Mouse (Mus musculus): ENCODE measurements around the gene Cdh4. TPM values are rescaled to one million over a fixed set of nuclear protein-coding genes. Genes with fewer than 3 reads are reported as not detected.
A peak's percentile ranks its signal among the peaks of the same experiment; 100 is the strongest.

Gene Cdh4
- polyA plus RNA-seq, 1 experiment from 2014 or later, result 0.99 TPM

- H3K4me3 ChIP-seq, result no peak overlapping the region
- no peaks in the 10 kb centered on the region for H3K36me3 ChIP-seq
- H3K4me1 ChIP-seq, result 0 out of 2 replicates have a peak, but pooled peaks cover 2% of the 10 kb centered on the region
- no peak overlapping the region for H3K27ac ChIP-seq
- no peak for DNase-seq (ENCODE audit: low spot score)
- peaks cover 11% of the 10 kb centered on the region; the same call in 1 of the 2 replicates for H3K27me3 ChIP-seq (ENCODE audit: insufficient read depth, poor library complexity, severe bottlenecking)
- H3K9me3 ChIP-seq, result no peaks in the 10 kb centered on the region
- WGBS, result 62% methylated on average over 6 of the region's 6 CpGs
Measured at GRCm38 (mm10) chr2:179742828-179743227, 300.6 kb downstream of the Cdh4 start.

GRCm38 (mm10) chr2:179746491-179746890 lies 304.3 kb downstream of the Cdh4 start:
- no peak overlapping the region for H3K27ac ChIP-seq
- peaks cover 23% of the 10 kb centered on the region; the same call in 1 of the 2 replicates for H3K4me1 ChIP-seq
- H3K27me3 ChIP-seq (ENCODE audit: insufficient read depth, poor library complexity, severe bottlenecking), result no peaks in the 10 kb centered on the region
- no peaks in the 10 kb centered on the region for H3K36me3 ChIP-seq
- DNase-seq (ENCODE audit: low spot score), result no peak
- no peaks in the 10 kb centered on the region for H3K9me3 ChIP-seq
- 88% methylated on average over 7 of the region's 7 CpGs for WGBS
- H3K4me3 ChIP-seq, result no peak overlapping the region

- Histone ChIP-seq H3K27me3 (ENCODE audit: insufficient read depth, poor library complexity, severe bottlenecking) (no peaks in the 10 kb centered on the region), H3K4me1 (peaks cover 21% of the 10 kb centered on the region; the same call in 1 of the 2 replicates), H3K36me3 (no peaks in the 10 kb centered on the region), H3K9me3 (no peaks in the 10 kb centered on the region), H3K4me3 (no peak overlapping the region), H3K27ac (no peak overlapping the region)
- WGBS, result 62% methylated on average over 3 of the region's 3 CpGs
- DNase-seq (ENCODE audit: low spot score), result no peak
Measured at GRCm38 (mm10) chr2:179749399-179749798, 307.2 kb downstream of the Cdh4 start.

- 85% methylated on average over 9 of the region's 9 CpGs for WGBS
- H3K27ac ChIP-seq, result no peak overlapping the region
- no peaks in the 10 kb centered on the region for H3K9me3 ChIP-seq
- H3K4me3 ChIP-seq, result no peak overlapping the region
- H3K27me3 ChIP-seq (ENCODE audit: insufficient read depth, poor library complexity, severe bottlenecking), result no peaks in the 10 kb centered on the region
- H3K36me3 ChIP-seq, result no peaks in the 10 kb centered on the region
- H3K4me1 ChIP-seq, result peaks cover 32% of the 10 kb centered on the region
- DNase-seq (ENCODE audit: low spot score), result no peak
Measured at GRCm38 (mm10) chr2:179753811-179754210, 311.6 kb downstream of the Cdh4 start.

GRCm38 (mm10) chr2:179754776-179755175 lies 312.5 kb downstream of the Cdh4 start:
- Histone ChIP-seq H3K36me3 (no peaks in the 10 kb centered on the region), H3K27ac (no peak overlapping the region), H3K4me1 (peaks cover 25% of the 10 kb centered on the region), H3K4me3 (no peak overlapping the region), H3K9me3 (no peaks in the 10 kb centered on the region), H3K27me3 (ENCODE audit: insufficient read depth, poor library complexity, severe bottlenecking) (no peaks in the 10 kb centered on the region)
- 62% methylated on average over 11 of the region's 11 CpGs for WGBS
- DNase-seq (ENCODE audit: low spot score), result no peak

- no peak for DNase-seq (ENCODE audit: low spot score)
- H3K9me3 ChIP-seq, result no peaks in the 10 kb centered on the region
- peak overlapping the region; percentile 53; the same call in 1 of the 2 replicates for H3K27ac ChIP-seq
- 44% methylated on average over 9 of the region's 9 CpGs for WGBS
- H3K4me1 ChIP-seq, result peaks cover 26% of the 10 kb centered on the region
- peaks cover 40% of the 10 kb centered on the region for H3K27me3 ChIP-seq (ENCODE audit: insufficient read depth, poor library complexity, severe bottlenecking)
- H3K4me3 ChIP-seq, result no peak overlapping the region
- no peaks in the 10 kb centered on the region for H3K36me3 ChIP-seq
Measured at GRCm38 (mm10) chr2:179761718-179762441, 319.6 kb downstream of the Cdh4 start.

- no peak overlapping the region for H3K27ac ChIP-seq
- H3K36me3 ChIP-seq, result no peaks in the 10 kb centered on the region
- 80% methylated on average over 13 of the region's 13 CpGs for WGBS
- no peak overlapping the region for H3K4me3 ChIP-seq
- H3K27me3 ChIP-seq (ENCODE audit: insufficient read depth, poor library complexity, severe bottlenecking), result peaks cover 42% of the 10 kb centered on the region
- peaks cover 30% of the 10 kb centered on the region for H3K4me1 ChIP-seq
- no peaks in the 10 kb centered on the region for H3K9me3 ChIP-seq
- no peak for DNase-seq (ENCODE audit: low spot score)
Measured at GRCm38 (mm10) chr2:179762521-179763305, 320.5 kb downstream of the Cdh4 start.

- H3K4me3 ChIP-seq, result no peak overlapping the region
- H3K36me3 ChIP-seq, result no peaks in the 10 kb centered on the region
- H3K4me1 ChIP-seq, result peaks cover 48% of the 10 kb centered on the region
- H3K27me3 ChIP-seq (ENCODE audit: insufficient read depth, poor library complexity, severe bottlenecking), result peaks cover 49% of the 10 kb centered on the region
- no peak overlapping the region for H3K27ac ChIP-seq
- no peaks in the 10 kb centered on the region for H3K9me3 ChIP-seq
- WGBS, result 100% methylated on average over 1 of the region's 2 CpGs
- DNase-seq (ENCODE audit: low spot score), result no peak
Measured at GRCm38 (mm10) chr2:179764460-179764859, 322.2 kb downstream of the Cdh4 start.

GRCm38 (mm10) chr2:179766664-179767526 lies 324.7 kb downstream of the Cdh4 start:
- DNase-seq (ENCODE audit: low spot score), result no peak
- Histone ChIP-seq H3K9me3 (no peaks in the 10 kb centered on the region), H3K4me3 (peak overlapping the region; percentile 35), H3K36me3 (no peaks in the 10 kb centered on the region), H3K27me3 (ENCODE audit: insufficient read depth, poor library complexity, severe bottlenecking) (peaks cover 43% of the 10 kb centered on the region), H3K4me1 (peaks cover 55% of the 10 kb centered on the region), H3K27ac (peak overlapping the region; percentile 56; the same call in 1 of the 2 replicates)
- 20% methylated on average over 16 of the region's 16 CpGs for WGBS

GRCm38 (mm10) chr2:179767527-179767849 lies 325.3 kb downstream of the Cdh4 start:
- peaks cover 41% of the 10 kb centered on the region for H3K27me3 ChIP-seq (ENCODE audit: insufficient read depth, poor library complexity, severe bottlenecking)
- no peak for DNase-seq (ENCODE audit: low spot score)
- no peaks in the 10 kb centered on the region for H3K9me3 ChIP-seq
- H3K36me3 ChIP-seq, result no peaks in the 10 kb centered on the region
- H3K4me3 ChIP-seq, result peak overlapping the region; percentile 35
- peak overlapping the region; percentile 56; the same call in 1 of the 2 replicates for H3K27ac ChIP-seq
- WGBS, result 10% methylated on average over 9 of the region's 9 CpGs
- H3K4me1 ChIP-seq, result peaks cover 53% of the 10 kb centered on the region

GRCm38 (mm10) chr2:179769137-179769536 lies 326.9 kb downstream of the Cdh4 start:
- DNase-seq (ENCODE audit: low spot score), result no peak
- peaks cover 35% of the 10 kb centered on the region for H3K27me3 ChIP-seq (ENCODE audit: insufficient read depth, poor library complexity, severe bottlenecking)
- peak overlapping the region; percentile 85 for H3K27ac ChIP-seq
- H3K9me3 ChIP-seq, result no peaks in the 10 kb centered on the region
- H3K36me3 ChIP-seq, result no peaks in the 10 kb centered on the region
- H3K4me3 ChIP-seq, result no peak overlapping the region
- 38% methylated on average over 5 of the region's 5 CpGs for WGBS
- peaks cover 68% of the 10 kb centered on the region for H3K4me1 ChIP-seq

- DNase-seq (ENCODE audit: low spot score), result peak; percentile 84
- Histone ChIP-seq H3K4me3 (no peak overlapping the region), H3K36me3 (no peaks in the 10 kb centered on the region), H3K27ac (peak overlapping the region; percentile 85), H3K9me3 (no peaks in the 10 kb centered on the region), H3K27me3 (ENCODE audit: insufficient read depth, poor library complexity, severe bottlenecking) (peaks cover 28% of the 10 kb centered on the region), H3K4me1 (peaks cover 76% of the 10 kb centered on the region)
- 26% methylated on average over 8 of the region's 8 CpGs for WGBS
Measured at GRCm38 (mm10) chr2:179769943-179770342, 327.7 kb downstream of the Cdh4 start.

Data from heart, embryonic 10.5 days (tissue).